Mouse (Mus musculus) left cerebral cortex, adult 18-20 months (tissue): ENCODE measurements around the gene Npdc1. TPM values are rescaled to one million over a fixed set of nuclear protein-coding genes. Genes with fewer than 3 reads are reported as not detected.

Experiments used
- DNase-seq, 2 experiments: peaks; one replicate each; pipeline ENCODE4 v3.0.0; 2021 to 2022; ENCODE audit warnings: low spot score in 2 of 2, mixed read lengths in 1 of 2
- total RNA-seq, 2 experiments: library from RNA; stranded (reverse); gene quantifications; 2 replicates each; pipeline ENCODE4 v1.2.3; 2021

The Npdc1 gene
- total RNA-seq, 2 experiments from 2014 or later: 328 to 341 TPM

GRCm38 (mm10) chr2:25428442-25429236, 29.5 kb downstream of the Npdc1 start, which contains the start of gene Abca2:
Abca2 (plus strand) TSS chr2:25428703.
- peak; percentile 94 to 98 for DNase-seq

GRCm38 (mm10) chr2:25429435-25430180, 30.5 kb downstream of the Npdc1 start:
- peak in 1 of 2 experiments; percentile 17 for DNase-seq

- peak; percentile 44 for DNase-seq
Measured at GRCm38 (mm10) chr2:25430395-25431233, 31.5 kb downstream of the Npdc1 start.

GRCm38 (mm10) chr2:25431308-25431855, 32.2 kb downstream of the Npdc1 start:
- DNase-seq: no peak

GRCm38 (mm10) chr2:25432326-25433098, 33.4 kb downstream of the Npdc1 start:
- DNase-seq: no peak

GRCm38 (mm10) chr2:25433101-25433500, 34.0 kb downstream of the Npdc1 start:
- DNase-seq: no peak

GRCm38 (mm10) chr2:25434292-25434691, 35.1 kb downstream of the Npdc1 start:
- no peak for DNase-seq

GRCm38 (mm10) chr2:25436286-25436820, 37.2 kb downstream of the Npdc1 start:
- DNase-seq: no peak

GRCm38 (mm10) chr2:25441067-25441466, 41.9 kb downstream of the Npdc1 start:
- DNase-seq: no peak

GRCm38 (mm10) chr2:25442682-25443081, 43.5 kb downstream of the Npdc1 start:
- DNase-seq: no peak

GRCm38 (mm10) chr2:25450853-25451647, 51.9 kb downstream of the Npdc1 start:
- no peak for DNase-seq

- DNase-seq: no peak
Measured at GRCm38 (mm10) chr2:25452951-25453350, 53.8 kb downstream of the Npdc1 start.

GRCm38 (mm10) chr2:25456205-25456953, 57.2 kb downstream of the Npdc1 start, which contains the start of gene Clic3:
Clic3 (plus strand) TSS chr2:25456838.
- no peak for DNase-seq

- DNase-seq: no peak
Measured at GRCm38 (mm10) chr2:25457022-25457896, 58.1 kb downstream of the Npdc1 start.

- peak in 1 of 2 experiments; percentile 24 for DNase-seq
Measured at GRCm38 (mm10) chr2:25458911-25459310, 59.8 kb downstream of the Npdc1 start.
